Mouse (Mus musculus): ENCODE measurements around the gene Duoxa1.
"Not testable (repeated sequence)": the region's sequence is repeated elsewhere in the genome, so short reads cannot be mapped to it uniquely, and the experiment has no call there.

Gene Duoxa1

GRCm38 (mm10) chr2:122332222-122332621 is 18.7 kb upstream of the Duoxa1 start:
- no peak for DNase-seq (ENCODE audit: low spot score in 2 of 2)

GRCm38 (mm10) chr2:122330317-122330716 is 16.8 kb upstream of the Duoxa1 start:
- DNase-seq (ENCODE audit: low spot score in 2 of 2), result not testable (repeated sequence)

- no peak for DNase-seq (ENCODE audit: low spot score in 2 of 2)
Measured at GRCm38 (mm10) chr2:122327986-122328385, 14.5 kb upstream of the Duoxa1 start.

DNA sequence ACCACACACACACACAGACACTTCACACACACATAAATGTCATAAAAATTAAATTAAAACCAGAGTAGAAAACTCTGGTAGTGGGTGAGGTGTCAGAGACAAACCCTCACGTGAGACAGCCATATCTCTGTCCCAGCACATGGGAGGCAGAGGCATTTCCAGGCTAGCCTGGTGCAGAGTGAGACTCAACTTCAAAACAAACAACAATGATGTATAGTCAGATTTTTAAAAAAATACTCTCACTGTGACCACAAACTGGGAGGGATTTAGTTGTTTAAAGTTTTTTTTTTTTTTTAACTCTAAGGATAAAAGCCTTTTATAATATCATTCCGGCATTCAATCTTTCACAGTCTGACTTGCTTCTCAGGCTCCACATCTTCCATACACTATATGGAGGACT is 11.8 kb upstream of the Duoxa1 start:
- no peak for DNase-seq (ENCODE audit: low spot score in 2 of 2)

DNA sequence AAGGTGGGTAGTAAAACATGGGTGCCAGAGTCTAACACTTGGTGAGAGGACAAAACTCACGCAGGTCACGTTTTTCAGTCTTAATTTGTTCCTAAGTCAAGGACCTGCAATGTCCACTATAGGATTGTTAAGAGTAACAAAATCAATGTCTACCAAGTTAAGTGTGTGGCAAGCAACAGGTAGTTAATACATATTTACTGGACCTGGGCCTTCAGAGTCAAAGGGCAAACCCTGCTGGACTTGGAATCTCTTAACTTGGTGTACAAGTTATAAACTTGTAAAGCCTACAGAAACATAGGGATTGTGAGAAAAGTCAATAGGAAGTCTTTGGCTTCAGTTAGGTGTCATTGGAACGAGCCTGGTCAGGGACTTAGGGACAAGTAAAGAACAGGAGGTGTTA is 11.1 kb upstream of the Duoxa1 start:
- DNase-seq (ENCODE audit: low spot score in 2 of 2), result no peak

- DNase-seq (ENCODE audit: low spot score in 2 of 2), result no peak
Measured at GRCm38 (mm10) chr2:122323960-122324359, 10.4 kb upstream of the Duoxa1 start.

DNA sequence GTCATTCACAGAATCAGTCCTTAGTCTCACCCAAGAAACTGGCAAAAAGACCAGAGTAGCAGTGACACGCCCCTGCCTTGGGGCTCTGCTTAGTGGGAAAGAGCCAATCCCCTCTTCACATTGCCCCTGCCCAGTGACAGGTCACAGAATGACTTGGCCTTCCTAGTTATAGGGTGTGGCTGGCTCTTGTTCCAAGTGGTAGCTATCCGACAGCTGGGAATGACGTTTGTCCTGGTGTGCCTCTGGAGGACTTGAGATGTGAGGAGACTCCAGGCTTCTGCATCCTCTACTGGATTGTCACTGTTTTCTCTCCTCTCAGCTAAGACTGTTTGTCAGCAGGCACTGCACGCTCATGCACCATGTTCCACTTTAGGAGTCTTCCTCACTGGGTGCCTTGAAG is 3.9 kb upstream of the Duoxa1 start:
- DNase-seq (ENCODE audit: low spot score in 2 of 2), result no peak

- no peak for DNase-seq (ENCODE audit: low spot score in 2 of 2)
Measured at GRCm38 (mm10) chr2:122315372-122315771, 1.8 kb upstream of the Duoxa1 start, which contains the start of gene Duox1. Duox1 (plus strand) TSS chr2:122315672.

GRCm38 (mm10) chr2:122312722-122313417 is 660 bp downstream of the Duoxa1 start:
- peak; percentile 41 to 80 for DNase-seq (ENCODE audit: low spot score in 2 of 2)

DNA sequence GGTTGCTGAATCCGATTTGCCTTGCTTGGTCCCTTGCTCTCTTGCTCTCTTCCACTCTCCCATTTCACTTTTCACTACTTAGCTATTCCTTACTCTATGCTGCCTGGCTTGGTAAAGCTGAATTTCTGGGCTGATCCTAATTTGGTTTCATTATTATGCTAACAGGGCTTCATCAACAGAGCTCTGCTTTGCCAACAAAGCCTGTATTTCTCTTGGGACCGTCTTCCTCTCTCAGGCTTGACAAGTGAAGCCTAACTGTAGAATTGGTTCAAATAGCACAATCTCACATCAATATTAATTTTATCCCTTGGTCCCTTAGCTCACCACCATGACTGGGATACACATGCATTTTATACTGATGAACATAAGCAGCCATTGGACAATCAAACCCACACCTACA is 2.0 kb downstream of the Duoxa1 start:
- no peak for DNase-seq (ENCODE audit: low spot score in 2 of 2)

GRCm38 (mm10) chr2:122309647-122310046 is 3.9 kb downstream of the Duoxa1 start:
- DNase-seq (ENCODE audit: low spot score in 2 of 2), result no peak

GRCm38 (mm10) chr2:122306184-122306583 is 7.3 kb downstream of the Duoxa1 start:
- DNase-seq (ENCODE audit: low spot score in 2 of 2), result no peak

GRCm38 (mm10) chr2:122305097-122305892 is 8.2 kb downstream of the Duoxa1 start:
- DNase-seq (ENCODE audit: low spot score in 2 of 2), result no peak

DNA sequence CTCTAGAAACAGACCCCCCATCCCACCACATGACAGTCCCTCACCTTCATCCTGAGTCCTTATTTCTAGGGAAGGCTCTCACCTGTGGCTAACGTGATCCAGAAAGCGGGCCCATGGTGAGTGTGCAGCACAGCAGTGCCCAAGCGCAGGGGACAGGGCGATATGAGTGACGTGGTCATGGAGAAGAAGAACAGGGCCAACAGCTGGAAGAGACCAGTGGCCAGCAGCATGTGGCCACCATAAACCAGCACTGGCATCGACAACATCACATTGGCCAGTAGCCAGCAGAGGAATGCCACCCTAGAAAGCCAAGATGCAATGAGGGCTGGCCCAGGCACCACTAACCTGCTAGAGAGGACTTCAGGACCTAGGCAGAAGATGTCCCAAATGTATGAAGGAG is 9.0 kb downstream of the Duoxa1 start:
- no peak for DNase-seq (ENCODE audit: low spot score in 2 of 2)

DNA sequence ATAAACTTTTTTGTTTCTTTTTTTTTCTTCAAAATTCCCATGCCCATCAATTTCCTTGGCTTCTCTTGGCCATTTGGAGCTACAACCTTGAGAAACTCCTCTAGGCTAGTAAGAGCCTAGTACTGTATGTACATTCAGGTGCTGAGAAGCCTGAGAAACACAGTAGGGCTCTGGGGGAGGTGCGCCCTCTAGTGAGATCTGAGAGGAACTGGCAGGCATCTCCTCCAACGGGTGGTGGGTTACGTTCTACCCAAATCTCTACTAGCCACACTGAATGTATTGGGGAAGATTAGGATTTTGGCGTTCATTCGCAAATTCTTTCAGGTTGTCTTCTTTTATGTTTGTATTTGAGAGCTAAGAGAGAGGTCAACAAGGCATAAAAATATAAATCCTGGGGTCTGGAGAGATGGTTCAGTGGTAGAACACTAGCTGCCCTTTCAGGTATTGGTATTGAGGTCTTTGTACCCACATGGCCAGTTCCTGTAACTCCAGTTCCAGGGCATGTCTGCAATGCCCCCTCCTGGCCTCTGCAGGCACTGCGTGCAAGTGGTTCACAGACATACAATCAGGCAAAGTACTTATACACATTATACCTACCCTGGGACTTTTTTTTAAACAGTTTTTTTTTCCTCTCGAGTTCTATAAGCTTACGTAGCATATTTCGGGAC is 10.8 kb downstream of the Duoxa1 start:
- peak; percentile 63 to 84 for DNase-seq (ENCODE audit: low spot score in 2 of 2)

DNA sequence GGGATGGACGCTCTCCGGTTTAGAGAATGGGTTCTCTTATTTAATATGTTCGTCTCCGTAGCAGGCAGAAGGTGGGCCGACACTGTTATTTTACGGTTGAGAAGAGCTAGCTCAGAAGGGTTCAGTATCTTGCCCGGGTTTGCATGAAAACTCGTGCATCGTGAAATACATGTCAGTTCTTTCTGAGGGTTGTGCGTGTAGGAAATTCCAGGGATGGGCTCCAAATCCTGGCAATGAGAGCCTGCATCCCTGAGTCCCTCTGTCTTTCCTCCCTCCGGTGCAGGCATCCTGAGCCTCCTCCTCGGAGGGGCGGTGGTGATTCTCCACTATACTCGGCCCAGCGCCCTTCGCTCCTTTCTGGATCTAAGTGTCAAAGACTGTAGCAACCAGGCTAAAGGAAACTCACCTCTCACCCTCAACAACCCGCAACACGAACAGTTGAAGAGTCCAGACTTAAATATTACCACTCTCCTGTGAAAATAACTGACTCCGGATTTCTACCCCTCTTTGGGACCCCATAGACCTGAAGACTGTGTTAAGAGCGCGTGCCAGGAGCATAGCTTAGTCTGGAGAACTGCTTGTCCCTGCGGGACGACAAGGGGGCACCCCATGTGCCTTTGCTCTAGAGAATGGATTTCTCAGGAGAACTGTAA is 11.5 kb downstream of the Duoxa1 start:
- no peak for DNase-seq (ENCODE audit: low spot score in 2 of 2)

DNA sequence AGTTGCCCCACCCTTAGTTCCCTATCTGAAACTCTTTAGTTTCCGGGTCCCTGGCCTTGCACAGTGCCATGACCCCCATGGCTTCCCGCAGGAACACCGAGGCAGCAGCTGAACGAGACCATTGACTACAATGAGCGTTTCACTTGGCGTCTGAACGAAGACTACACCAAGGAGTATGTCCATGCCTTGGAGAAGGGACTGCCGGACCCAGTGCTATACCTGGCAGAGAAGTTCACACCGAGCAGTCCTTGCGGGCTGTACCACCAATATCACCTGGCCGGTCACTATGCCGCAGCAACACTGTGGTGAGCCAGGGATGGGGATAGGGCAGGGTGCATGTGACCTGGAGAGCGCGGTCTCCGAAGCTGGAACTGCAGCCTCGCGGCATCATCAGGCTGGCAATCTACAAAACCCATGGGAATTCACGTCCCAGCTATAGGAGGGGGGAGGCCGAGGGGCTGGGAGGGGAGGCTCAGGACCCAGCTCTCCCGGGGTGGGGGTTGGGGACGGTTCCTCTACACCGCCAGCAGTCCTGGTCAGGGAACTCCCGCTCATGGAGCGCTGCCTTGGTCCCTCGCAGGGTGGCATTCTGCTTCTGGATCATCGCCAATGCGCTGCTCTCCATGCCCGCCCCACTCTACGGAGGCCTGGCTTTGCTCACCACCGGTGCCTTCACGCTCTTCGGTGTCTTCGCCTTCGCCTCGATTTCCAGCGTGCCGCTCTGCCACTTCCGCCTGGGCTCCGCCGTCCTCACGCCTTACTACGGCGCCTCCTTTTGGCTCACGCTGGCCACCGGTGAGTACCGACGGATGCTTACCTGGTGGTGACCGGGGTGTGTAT is 12.2 kb downstream of the Duoxa1 start:
- peak in 1 of 2 experiments; percentile 57 for DNase-seq (ENCODE audit: low spot score in 2 of 2)

DNA sequence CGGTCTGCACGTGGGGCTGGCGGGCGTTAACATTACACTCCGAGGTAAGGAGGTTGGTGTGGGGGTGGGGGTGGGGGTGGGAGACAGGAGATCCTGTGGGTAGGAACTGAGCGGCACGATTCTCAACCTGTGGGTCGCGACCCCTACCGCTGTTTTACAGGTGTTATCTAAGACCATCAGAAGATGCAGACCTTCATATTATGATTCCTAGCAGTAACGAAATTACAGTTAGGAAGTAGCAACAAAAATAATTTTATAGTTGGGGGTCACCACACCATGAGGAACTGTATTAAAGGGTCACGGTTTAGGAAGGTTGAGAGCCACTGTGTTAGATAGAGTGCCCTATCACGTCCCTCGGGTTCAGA is 12.9 kb downstream of the Duoxa1 start:
- DNase-seq (ENCODE audit: low spot score in 2 of 2), result no peak

- no peak for DNase-seq (ENCODE audit: low spot score in 2 of 2)
Measured at GRCm38 (mm10) chr2:122299911-122300655, 13.4 kb downstream of the Duoxa1 start.
